Mouse (Mus musculus) bone marrow, adult 2 months (tissue): ENCODE measurements around the gene Dnajb8.

Source experiments
- CTCF ChIP-seq: fragments of 200-500 bp; IDR thresholded peaks from 2 replicates; pipeline ENCODE4 v1.5.1; 2011; ENCODE audit warnings: low read length, control low read depth; ENCODE audit not compliant: control insufficient read depth, insufficient read depth
- POLR2A ChIP-seq: fragments of 200-500 bp; IDR thresholded peaks from 2 replicates; pipeline ENCODE4 v1.6.1; 2011; ENCODE audit warnings: low read depth, mild to moderate bottlenecking, control low read depth, low read length, borderline replicate concordance; ENCODE audit not compliant: control insufficient read depth

GRCm38 (mm10) chr6:88231821-88232220 lies 9.8 kb downstream of the Dnajb8 start:
- TF ChIP-seq POLR2A (no peak), CTCF (no peak)
